Mouse (Mus musculus) urinary bladder, adult 2 months (tissue): ENCODE measurements around the gene Raet1d. TPM values are rescaled to one million over a fixed set of nuclear protein-coding genes. Genes with fewer than 3 reads are reported as not detected.

Experiments used
- polyA plus RNA-seq: library from polyadenylated mRNA; depleted of rRNA; stranded (reverse); fragments of >200 nt; gene quantifications from 2 replicates; pipeline ENCODE4 v1.2.3, GENCODE M21; 2012; rRNA removed

Gene Raet1d
- polyA plus RNA-seq, 1 experiment = 1.3 TPM

Other genes starting within 250 kb of the Raet1d start
- 7.0 and 10.3 TPM in 2 replicates for gene E030030I06Rik, start 211.3 kb upstream of the Raet1d start, polyA plus RNA-seq
- gene Raet1e, start 202.0 kb upstream of the Raet1d start, polyA plus RNA-seq = 6.3 and 6.7 TPM in 2 replicates
- gene H60b, start 202.0 kb upstream of the Raet1d start, polyA plus RNA-seq = 0.87 and 1.4 TPM in 2 replicates